Mouse (Mus musculus) cerebellum, adult 2 months (tissue): ENCODE results near the gene Efhd2.

Experiments used
- CTCF ChIP-seq: fragments of 200-500 bp; IDR thresholded peaks from 2 replicates; pipeline ENCODE4 v1.5.1; 2011; ENCODE audit warnings: low read depth, mild to moderate bottlenecking, control low read depth, low read length, moderate library complexity, borderline replicate concordance; ENCODE audit not compliant: insufficient read depth
- POLR2A ChIP-seq: fragments of 200-500 bp; IDR thresholded peaks from 2 replicates; pipeline ENCODE4 v1.6.1; 2011; ENCODE audit warnings: low read length, control low read depth, borderline replicate concordance; ENCODE audit not compliant: insufficient read depth

- TF ChIP-seq CTCF (no peak), POLR2A (no peak)
Measured at GRCm38 (mm10) chr4:141845999-141846398, 28.7 kb downstream of the Efhd2 start, which contains the start of gene Ctrc.
